Mouse (Mus musculus): ENCODE measurements around the gene Flrt1.
"Not testable (repeated sequence)": the region's sequence is repeated elsewhere in the genome, so short reads cannot be mapped to it uniquely, and the experiment has no call there.

The Flrt1 gene

GRCm38 (mm10) chr19:7103349-7103992 is 2.1 kb downstream of the Flrt1 start:
- no peak for DNase-seq (ENCODE audit: low spot score in 2 of 2)

- DNase-seq (ENCODE audit: low spot score in 2 of 2), result no peak
These were observed 3.5 kb downstream of the Flrt1 start for GRCm38 (mm10) chr19:7102039-7102438.

- no peak for DNase-seq (ENCODE audit: low spot score in 2 of 2)
These were observed 5.8 kb downstream of the Flrt1 start for GRCm38 (mm10) chr19:7099620-7100155.

- DNase-seq (ENCODE audit: low spot score in 2 of 2), result no peak
These were observed 12.8 kb downstream of the Flrt1 start for GRCm38 (mm10) chr19:7092756-7093155.

- DNase-seq (ENCODE audit: low spot score in 2 of 2), result no peak
These were observed 14.0 kb downstream of the Flrt1 start for GRCm38 (mm10) chr19:7091448-7092050.

GRCm38 (mm10) chr19:7090369-7091064 is 15.0 kb downstream of the Flrt1 start:
- peak; percentile 49 to 62 for DNase-seq (ENCODE audit: low spot score in 2 of 2)

GRCm38 (mm10) chr19:7089842-7090251 is 15.7 kb downstream of the Flrt1 start:
- no peak for DNase-seq (ENCODE audit: low spot score in 2 of 2)

- DNase-seq (ENCODE audit: low spot score in 2 of 2), result no peak
These were observed 16.5 kb downstream of the Flrt1 start for GRCm38 (mm10) chr19:7089050-7089449.

GRCm38 (mm10) chr19:7088558-7088957 is 17.0 kb downstream of the Flrt1 start:
- no peak for DNase-seq (ENCODE audit: low spot score in 2 of 2)

GRCm38 (mm10) chr19:7084734-7085133 is 20.8 kb downstream of the Flrt1 start:
- no peak for DNase-seq (ENCODE audit: low spot score in 2 of 2)

GRCm38 (mm10) chr19:7083035-7083794 is 22.3 kb downstream of the Flrt1 start:
- DNase-seq (ENCODE audit: low spot score in 2 of 2), result peak; percentile 60 to 72

- peak; percentile 65 to 70 for DNase-seq (ENCODE audit: low spot score in 2 of 2)
These were observed 23.8 kb downstream of the Flrt1 start for GRCm38 (mm10) chr19:7081516-7082266.

- DNase-seq (ENCODE audit: low spot score in 2 of 2), result no peak
These were observed 27.3 kb downstream of the Flrt1 start for GRCm38 (mm10) chr19:7078271-7078670.

GRCm38 (mm10) chr19:7077666-7078065 is 27.9 kb downstream of the Flrt1 start:
- no peak for DNase-seq (ENCODE audit: low spot score in 2 of 2)

GRCm38 (mm10) chr19:7075336-7075735 is 30.2 kb downstream of the Flrt1 start:
- not testable (repeated sequence) for DNase-seq (ENCODE audit: low spot score in 2 of 2)

- no peak for DNase-seq (ENCODE audit: low spot score in 2 of 2)
These were observed 31.3 kb downstream of the Flrt1 start for GRCm38 (mm10) chr19:7073997-7074781.

GRCm38 (mm10) chr19:7072221-7072620 is 33.3 kb downstream of the Flrt1 start:
- no peak for DNase-seq (ENCODE audit: low spot score in 2 of 2)

GRCm38 (mm10) chr19:7070775-7071174 is 34.8 kb downstream of the Flrt1 start:
- DNase-seq (ENCODE audit: low spot score in 2 of 2), result no peak

GRCm38 (mm10) chr19:7069781-7070763 is 35.5 kb downstream of the Flrt1 start:
- DNase-seq (ENCODE audit: low spot score in 2 of 2), result no peak

Measured in frontal cortex, postnatal 36 days (tissue).